Mouse (Mus musculus) thymus, adult 2 months (tissue): Measurements from ENCODE around the gene Gm5678. TPM values are rescaled to one million over a fixed set of nuclear protein-coding genes. Genes with fewer than 3 reads are reported as not detected.

Experiments used
- DNase-seq: peaks from one replicate; pipeline ENCODE4 v3.0.0; 2021
- H3K27ac ChIP-seq: fragments of 200-500 bp; 2 replicates; pipeline ENCODE4 v1.5.1; 2012; ENCODE audit warnings: low read length, control low read depth; ENCODE audit not compliant: control insufficient read depth, insufficient read depth
- H3K27me3 ChIP-seq: fragments of 200-500 bp; 2 replicates; pipeline ENCODE4 v1.6.1; 2012; ENCODE audit warnings: mild to moderate bottlenecking, low read length, moderate library complexity, mixed read lengths; ENCODE audit not compliant: control insufficient read depth, insufficient read depth
- H3K36me3 ChIP-seq: fragments of 200-500 bp; 2 replicates; pipeline ENCODE4 v1.6.1; 2012; ENCODE audit warnings: mild to moderate bottlenecking, low read length, moderate library complexity; ENCODE audit not compliant: control insufficient read depth, insufficient read depth
- H3K4me1 ChIP-seq: fragments of 200-500 bp; replicated peaks from 2 replicates; pipeline ENCODE4 v1.6.1; 2012; ENCODE audit warnings: low read length; ENCODE audit not compliant: control insufficient read depth, insufficient read depth
- H3K4me3 ChIP-seq: fragments of 200-500 bp; 2 replicates; pipeline ENCODE4 v1.5.1; 2012; ENCODE audit warnings: mild to moderate bottlenecking, low read length, control low read depth, moderate library complexity; ENCODE audit not compliant: control insufficient read depth, insufficient read depth
- CTCF ChIP-seq: fragments of 200-500 bp; IDR thresholded peaks from 2 replicates; pipeline ENCODE4 v1.5.1; 2012; ENCODE audit warnings: mild to moderate bottlenecking, control low read depth, low read length, moderate library complexity, borderline replicate concordance; ENCODE audit not compliant: control insufficient read depth, poor library complexity, insufficient read depth; ENCODE audit errors: extremely low read depth
- POLR2A ChIP-seq: fragments of 200-500 bp; IDR thresholded peaks from 2 replicates; pipeline ENCODE4 v1.6.1; 2012; ENCODE audit warnings: mild to moderate bottlenecking, low read length, control low read depth, moderate library complexity; ENCODE audit not compliant: control insufficient read depth, poor library complexity, insufficient read depth; ENCODE audit errors: extremely low read depth
- WGBS: fragments of 180-500 bp; shearing (Covaris S2); methylation state at CpG from one replicate; pipeline ENCODE4 v1.1.7; 2018; 5-methylcytosine and 5-hydroxymethylcytosine counted together
- polyA plus RNA-seq: library from polyadenylated mRNA; depleted of rRNA; stranded (reverse); fragments of >200 nt; gene quantifications from 2 replicates; pipeline ENCODE4 v1.2.3, GENCODE M21; 2012

Gm5678 gene
- polyA plus RNA-seq, 1 experiment = not detected

DNA sequence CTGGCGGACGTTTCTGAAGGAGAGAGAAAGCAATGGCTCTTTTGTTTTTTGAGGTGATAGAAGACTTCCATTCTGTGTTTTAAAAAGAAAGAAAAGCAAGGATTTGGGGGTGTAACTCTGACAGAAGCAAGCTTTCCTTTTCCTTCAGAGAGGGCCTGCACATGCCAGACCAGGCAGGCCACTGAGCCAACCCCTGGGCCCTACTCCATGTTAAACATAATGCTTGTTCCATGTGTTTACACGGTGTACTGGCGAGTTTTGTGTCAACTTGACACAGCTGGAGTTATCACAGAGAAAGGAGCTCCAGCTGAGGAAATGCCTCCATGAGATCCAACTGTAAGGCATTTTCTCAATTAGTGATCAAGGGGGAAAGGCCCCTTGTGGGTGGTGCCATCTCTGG lies 39.6 kb upstream of the Gm5678 start:
- WGBS = 70% methylated on average over 4 of the region's 4 CpGs
- no peaks in the 10 kb centered on the region for H3K27me3 ChIP-seq
- H3K36me3 ChIP-seq = no peaks in the 10 kb centered on the region
- DNase-seq = no peak
- no peak overlapping the region for H3K27ac ChIP-seq
- H3K4me3 ChIP-seq = no peak overlapping the region
- H3K4me1 ChIP-seq = peaks cover 25% of the 10 kb centered on the region
- TF ChIP-seq POLR2A (no peak), CTCF (no peak)

DNA sequence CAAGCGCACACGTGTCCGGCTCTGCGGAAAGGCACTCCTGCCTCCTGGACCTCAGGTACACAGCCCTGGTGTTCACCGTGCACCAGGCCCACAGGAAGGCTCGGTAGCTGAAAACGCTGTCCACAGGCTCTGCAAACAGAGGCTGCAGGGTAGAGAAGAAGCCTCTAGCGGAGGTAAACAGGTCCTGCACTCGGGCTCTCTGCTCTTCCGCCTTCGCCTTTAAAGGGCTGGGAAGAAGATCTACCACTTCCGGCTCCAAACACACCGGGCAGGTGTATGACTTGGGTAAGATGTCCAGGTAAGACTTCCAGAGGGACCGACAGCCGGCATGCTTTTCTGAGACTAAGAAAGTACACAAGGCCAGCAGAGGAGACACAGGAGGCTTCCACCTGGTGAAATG lies 37.0 kb upstream of the Gm5678 start:
- TF ChIP-seq CTCF = no peak
- TF ChIP-seq POLR2A = no peak
- Histone ChIP-seq H3K4me1 (peaks cover 10% of the 10 kb centered on the region; the same call in 1 of the 2 replicates), H3K27me3 (no peaks in the 10 kb centered on the region), H3K27ac (no peak overlapping the region), H3K4me3 (no peak overlapping the region), H3K36me3 (no peaks in the 10 kb centered on the region)
- 98% methylated on average over 15 of the region's 15 CpGs for WGBS
- no peak for DNase-seq

DNA sequence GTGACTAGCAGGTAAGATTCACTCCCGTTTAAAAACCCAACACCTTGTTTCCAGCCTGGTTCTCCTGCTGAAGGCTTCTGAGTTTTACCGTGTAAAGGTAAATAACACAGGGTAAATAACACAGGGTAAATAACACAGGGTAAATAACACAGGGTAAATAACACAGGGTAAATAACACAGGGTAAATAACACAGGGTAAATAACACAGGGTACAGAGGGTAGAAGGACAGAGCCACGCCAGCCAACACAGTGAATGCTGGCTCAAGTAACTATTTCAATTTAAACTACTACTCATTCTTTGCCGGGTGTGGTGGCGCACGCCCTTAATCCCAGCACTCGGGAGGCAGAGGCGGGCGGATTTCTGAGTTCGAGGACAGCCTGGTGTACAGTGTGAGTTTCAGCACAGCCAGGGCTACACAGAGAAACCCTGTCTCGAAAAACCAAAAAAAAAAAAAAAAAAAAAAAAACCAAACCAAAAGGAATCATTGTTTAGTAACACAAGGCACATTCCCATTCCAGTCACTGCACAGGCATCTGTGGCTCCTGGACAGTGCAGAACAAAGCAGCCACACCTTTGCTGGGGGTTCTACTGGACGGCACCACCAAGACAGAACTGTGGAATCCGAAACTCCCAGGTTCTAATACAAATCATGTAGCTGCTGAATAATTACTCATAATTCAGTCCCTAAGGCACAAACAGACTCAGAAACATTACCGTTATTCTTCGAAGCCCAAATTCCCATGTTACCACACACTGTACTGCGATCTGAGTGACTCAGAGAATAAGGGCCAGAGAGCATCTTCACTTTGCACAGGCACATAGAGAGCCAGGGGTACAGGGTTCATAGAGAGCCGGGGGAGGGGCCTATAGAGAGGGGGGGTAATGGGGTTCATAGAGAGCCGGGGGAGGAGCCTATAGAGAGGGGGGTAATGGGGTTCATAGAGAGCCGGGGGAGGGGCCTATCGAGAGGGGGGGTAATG lies 36.2 kb upstream of the Gm5678 start:
- no peak for DNase-seq
- WGBS = 96% methylated on average over 20 of the region's 20 CpGs

DNA sequence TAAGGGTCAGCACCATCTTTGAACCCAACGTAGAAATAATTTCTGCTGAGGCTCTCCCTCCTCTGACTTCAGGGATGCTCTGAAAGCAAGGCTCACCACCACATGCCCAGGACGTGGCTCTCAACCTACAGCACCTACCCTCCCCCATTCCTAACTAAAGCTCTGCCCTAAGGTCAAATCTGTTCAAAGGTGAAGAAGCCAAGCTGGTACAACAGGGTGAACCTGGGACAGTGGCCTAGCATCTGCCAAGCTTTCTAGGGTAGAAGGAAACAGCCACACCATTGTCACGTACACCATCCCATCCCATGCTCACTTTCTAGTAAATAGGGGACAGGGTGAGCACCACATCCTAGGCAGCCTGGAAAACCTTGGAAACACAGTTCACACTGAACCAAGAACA lies 35.2 kb upstream of the Gm5678 start:
- Histone ChIP-seq H3K27me3 (no peaks in the 10 kb centered on the region), H3K27ac (no peak overlapping the region), H3K36me3 (no peaks in the 10 kb centered on the region), H3K4me1 (0 out of 2 replicates have a peak, but pooled peaks cover 6% of the 10 kb centered on the region), H3K4me3 (no peak overlapping the region)
- DNase-seq = no peak
- TF ChIP-seq POLR2A = no peak
- no peak for TF ChIP-seq CTCF
- WGBS = 95% methylated on average over 3 of the region's 3 CpGs

More for the DNA sequence above, 36.2 kb upstream of the Gm5678 start:
- H3K27ac ChIP-seq = no peak overlapping the region
- H3K36me3 ChIP-seq = no peaks in the 10 kb centered on the region
- no peak for TF ChIP-seq POLR2A
- no peak for TF ChIP-seq CTCF
- H3K4me3 ChIP-seq = no peak overlapping the region
- peaks cover 6% of the 10 kb centered on the region; the same call in 1 of the 2 replicates for H3K4me1 ChIP-seq
- H3K27me3 ChIP-seq = no peaks in the 10 kb centered on the region

DNA sequence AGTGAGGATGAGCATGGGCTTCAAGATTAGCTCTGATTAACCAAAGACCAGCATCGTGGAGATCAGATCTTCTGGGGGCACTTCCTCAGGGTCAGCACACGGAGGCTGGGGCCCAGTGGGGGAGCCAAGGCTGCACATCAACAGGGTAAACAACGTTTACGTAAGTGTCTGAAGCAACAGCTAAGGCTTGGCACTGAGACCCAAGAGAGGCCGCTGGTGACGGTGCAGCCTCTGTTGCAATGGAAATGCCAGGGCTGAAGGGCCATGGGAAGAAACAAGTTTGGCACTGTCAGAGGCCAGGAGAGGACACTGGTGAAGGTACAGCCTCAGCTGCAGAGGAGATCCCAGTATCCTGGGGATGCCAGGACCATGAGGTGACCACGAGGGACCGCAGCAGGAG lies 34.5 kb upstream of the Gm5678 start:
- Histone ChIP-seq H3K27ac (no peak overlapping the region), H3K36me3 (no peaks in the 10 kb centered on the region), H3K27me3 (no peaks in the 10 kb centered on the region), H3K4me3 (no peak overlapping the region), H3K4me1 (no peaks in the 10 kb centered on the region)
- TF ChIP-seq CTCF (no peak), POLR2A (no peak)
- DNase-seq = no peak
- WGBS = 95% methylated on average over 8 of the region's 8 CpGs

DNA sequence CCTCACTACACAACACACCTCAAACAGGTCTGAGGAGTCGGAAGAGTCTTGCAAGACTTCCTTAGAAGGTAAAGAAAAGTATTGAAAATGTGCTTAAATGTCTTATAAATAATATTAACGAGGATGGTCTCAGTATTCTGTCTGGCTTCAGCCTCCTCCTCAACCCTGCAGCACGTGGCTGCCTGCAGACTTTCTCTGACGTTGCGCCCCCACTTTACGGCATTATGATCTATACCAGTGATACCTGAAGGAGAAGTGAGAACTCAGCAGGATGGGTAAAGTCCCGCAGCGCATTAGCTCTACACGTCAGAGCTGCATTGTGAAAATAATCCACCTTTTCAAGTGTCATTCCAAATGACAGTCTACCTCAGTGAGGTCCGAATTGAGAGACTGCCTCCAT lies 33.4 kb upstream of the Gm5678 start:
- no peak overlapping the region for H3K27ac ChIP-seq
- no peaks in the 10 kb centered on the region for H3K27me3 ChIP-seq
- 97% methylated on average over 10 of the region's 10 CpGs for WGBS
- no peak overlapping the region for H3K4me3 ChIP-seq
- TF ChIP-seq POLR2A = no peak
- TF ChIP-seq CTCF = no peak
- H3K4me1 ChIP-seq = no peaks in the 10 kb centered on the region
- H3K36me3 ChIP-seq = no peaks in the 10 kb centered on the region
- DNase-seq = no peak

DNA sequence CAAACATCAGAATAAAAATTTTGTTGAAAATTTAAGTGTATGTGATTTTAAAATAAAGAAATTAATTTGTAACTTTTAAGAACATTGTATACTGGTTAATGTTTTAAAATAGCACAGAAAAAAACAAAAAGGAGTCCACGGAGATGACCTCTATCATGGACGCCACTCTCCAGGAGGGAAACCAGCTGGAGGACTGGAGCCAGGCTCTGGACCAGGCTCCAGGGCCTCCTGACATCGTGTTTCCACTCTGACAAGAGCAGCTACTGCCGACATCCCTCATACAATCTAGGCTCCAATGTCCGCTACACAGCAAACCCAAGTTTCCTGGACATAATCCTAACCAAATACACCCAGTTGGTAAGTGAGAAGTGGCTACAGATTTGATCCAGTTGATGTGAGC lies 32.1 kb upstream of the Gm5678 start:
- Histone ChIP-seq H3K36me3 (no peaks in the 10 kb centered on the region), H3K27me3 (no peaks in the 10 kb centered on the region), H3K4me1 (no peaks in the 10 kb centered on the region), H3K4me3 (no peak overlapping the region), H3K27ac (no peak overlapping the region)
- no peak for TF ChIP-seq POLR2A
- no peak for TF ChIP-seq CTCF
- WGBS = 95% methylated on average over 5 of the region's 5 CpGs
- DNase-seq = no peak
